Mouse (Mus musculus): Measurements from ENCODE around the gene Prg2. TPM values are rescaled to one million over a fixed set of nuclear protein-coding genes. Genes with fewer than 3 reads are reported as not detected.

The Prg2 gene
- polyA plus RNA-seq (2016; fragmentation: Nextera tagmentation; extraction: Ambion mirVana) = 0.83 and 1.3 TPM in 2 replicates

DNA sequence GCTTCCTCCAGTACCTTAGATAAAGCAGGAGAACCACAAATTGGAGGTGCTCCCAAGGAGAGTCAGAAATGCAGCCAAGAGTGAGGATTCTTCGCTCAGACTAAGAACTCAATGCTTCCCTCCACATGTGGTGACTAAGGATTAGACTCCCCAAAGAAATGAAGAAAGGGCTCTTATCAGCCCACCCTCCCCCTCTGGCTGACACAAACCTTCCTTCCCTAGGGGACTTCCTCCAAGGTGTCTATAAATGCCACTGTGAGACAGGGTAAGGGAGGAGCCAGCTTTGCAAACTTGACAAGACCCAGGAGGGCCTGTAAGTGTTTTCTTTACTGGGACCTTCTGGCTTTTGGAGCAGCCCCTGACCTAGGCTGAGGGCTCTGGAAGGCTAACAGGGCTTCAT is at the start of gene Prg2:
Prg2 (plus strand) TSS at position 274 of the 400 bp plus-strand sequence.
- Histone ChIP-seq H3K4me2 (replicated peaks) (no peak within 1 kb of the TSS), H3K27ac (no peak within 1 kb of the TSS), H3K4me3 (no peak within 1 kb of the TSS), H3K9me3 (no peaks in the 10 kb centered on the region), H3K9ac (no peak within 1 kb of the TSS), H3K4me1 (no peaks in the 10 kb centered on the region), H3K27me3 (replicated peaks) (no peaks in the 10 kb centered on the region), H3K36me3 (no peaks in the 10 kb centered on the region)
- ATAC-seq (ENCODE audit: low FRiP score, low read depth) = no peak
- WGBS = 62% methylated on average over 1 of the region's 1 CpGs

DNA sequence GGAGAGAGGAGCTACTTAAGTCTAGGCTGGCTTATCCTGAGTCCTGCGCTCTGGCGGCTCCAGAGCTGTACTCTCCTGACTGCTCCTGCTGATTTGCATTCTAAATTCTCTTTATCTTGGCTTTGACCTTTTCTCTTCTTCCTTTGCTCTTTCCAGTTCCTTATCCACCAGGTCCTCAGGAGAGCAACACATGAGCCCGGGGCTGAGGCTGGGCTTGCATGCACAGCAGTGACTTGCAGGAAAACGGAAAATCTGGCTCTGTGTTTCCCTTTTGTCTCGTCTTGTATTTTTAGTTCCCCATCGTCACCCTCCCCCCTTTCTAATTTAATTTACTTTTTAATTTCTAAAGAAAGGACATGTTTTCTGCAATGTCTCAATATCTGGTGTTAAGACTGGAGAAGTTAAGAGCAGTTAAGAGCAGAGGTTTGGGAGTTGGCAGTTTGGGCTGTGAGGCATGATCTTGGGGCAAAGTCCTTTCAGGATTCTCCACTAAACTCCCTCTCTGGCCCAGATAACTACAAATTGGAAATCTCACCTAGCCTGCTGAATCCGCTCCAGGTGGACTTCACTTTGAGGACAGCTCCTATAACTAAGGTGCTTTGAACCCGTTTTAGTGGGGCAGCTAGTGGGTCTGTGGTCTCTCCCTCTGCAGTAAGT is 46.1 kb upstream of the Prg2 start:
- H3K9ac ChIP-seq = 0 out of 2 replicates have a peak overlapping the region, but pooled peaks have one; percentile 13
- no peak overlapping the region for H3K4me3 ChIP-seq
- no peaks in the 10 kb centered on the region; the same call in 1 of the 2 replicates for H3K4me1 ChIP-seq
- 87% methylated on average over 8 of the region's 8 CpGs for WGBS
- H3K9me3 ChIP-seq = no peaks in the 10 kb centered on the region
- no peak for ATAC-seq (ENCODE audit: low FRiP score, low read depth)
- no peaks in the 10 kb centered on the region for H3K27me3 ChIP-seq (replicated peaks)
- H3K27ac ChIP-seq = no peak overlapping the region
- no peak overlapping the region for H3K4me2 ChIP-seq (replicated peaks)
- no peaks in the 10 kb centered on the region for H3K36me3 ChIP-seq

DNA sequence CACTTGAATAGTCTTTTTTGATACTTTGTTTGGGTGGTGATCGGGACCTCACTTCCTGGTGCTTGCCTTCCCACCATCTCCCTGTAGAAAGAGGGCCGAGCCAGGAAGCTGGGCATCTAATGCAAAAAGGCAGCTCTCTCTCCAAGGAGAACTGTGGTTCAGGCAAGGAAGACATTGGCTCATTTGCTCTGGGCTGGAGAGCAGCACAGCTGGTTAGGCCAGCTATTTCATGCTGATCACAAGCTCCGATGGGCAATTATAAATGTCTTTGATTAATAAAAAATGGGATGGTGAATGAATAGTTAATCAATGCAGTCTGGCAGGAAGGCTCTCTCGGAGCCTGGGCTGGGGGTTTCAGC is 45.6 kb upstream of the Prg2 start:
- Histone ChIP-seq H3K4me1 (no peaks in the 10 kb centered on the region; the same call in 1 of the 2 replicates), H3K36me3 (no peaks in the 10 kb centered on the region), H3K27ac (no peak overlapping the region), H3K4me2 (replicated peaks) (no peak overlapping the region), H3K27me3 (replicated peaks) (no peaks in the 10 kb centered on the region), H3K4me3 (no peak overlapping the region), H3K9ac (no peak overlapping the region), H3K9me3 (no peaks in the 10 kb centered on the region)
- ATAC-seq (ENCODE audit: low FRiP score, low read depth) = no peak
- WGBS = 65% methylated on average over 4 of the region's 4 CpGs

- H3K27ac ChIP-seq = no peak overlapping the region
- H3K9ac ChIP-seq = no peak overlapping the region
- H3K4me2 ChIP-seq (replicated peaks) = no peak overlapping the region
- 79% methylated on average over 5 of the region's 5 CpGs for WGBS
- H3K4me1 ChIP-seq = no peaks in the 10 kb centered on the region; the same call in 1 of the 2 replicates
- H3K9me3 ChIP-seq = no peaks in the 10 kb centered on the region
- no peaks in the 10 kb centered on the region for H3K36me3 ChIP-seq
- no peak for ATAC-seq (ENCODE audit: low FRiP score, low read depth)
- H3K27me3 ChIP-seq (replicated peaks) = no peaks in the 10 kb centered on the region
- no peak overlapping the region for H3K4me3 ChIP-seq
These were observed 45.2 kb upstream of the Prg2 start for GRCm38 (mm10) chr2:84935065-84935464.

- WGBS = 25% methylated on average over 38 of the region's 38 CpGs
- H3K9me3 ChIP-seq = no peaks in the 10 kb centered on the region
These were observed 43.5 kb upstream of the Prg2 start, which contains the start of gene Slc43a3 for GRCm38 (mm10) chr2:84936474-84937429. Slc43a3 (plus strand) TSS chr2:84936579.

DNA sequence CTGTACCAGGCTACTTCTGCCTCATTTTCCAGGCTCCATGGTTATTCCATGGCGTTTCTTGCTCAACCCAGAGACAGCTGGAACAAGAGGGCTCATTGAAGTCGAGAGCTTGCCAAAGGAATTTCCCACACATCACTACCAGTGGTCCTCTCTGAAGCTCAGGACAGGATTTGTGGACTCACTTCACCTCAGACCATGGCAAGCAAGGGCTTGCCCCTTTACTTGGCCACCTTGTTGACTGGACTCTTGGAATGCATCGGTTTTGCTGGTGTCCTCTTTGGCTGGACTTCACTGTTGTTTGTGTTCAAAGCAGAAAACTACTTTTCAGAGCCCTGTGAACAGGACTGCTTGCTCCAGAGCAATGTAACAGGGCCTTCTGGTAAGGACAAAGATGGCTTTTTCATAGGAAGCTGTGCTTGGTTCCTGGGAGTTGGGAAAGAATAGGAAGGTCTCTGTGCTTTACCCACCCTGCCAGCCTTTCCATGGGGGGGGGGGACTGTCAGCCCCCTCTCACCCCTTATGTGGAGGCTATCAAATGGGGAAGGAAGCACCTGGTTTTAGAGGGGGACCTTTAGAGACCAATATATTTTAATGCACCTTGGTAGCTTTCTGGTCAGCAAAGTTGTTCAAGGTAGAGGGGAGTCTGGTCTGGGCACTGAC is 42.6 kb upstream of the Prg2 start:
- ATAC-seq (ENCODE audit: low FRiP score, low read depth) = no peak
- 80% methylated on average over 3 of the region's 3 CpGs for WGBS
- Histone ChIP-seq H3K27ac (no peak overlapping the region), H3K9ac (no peak overlapping the region), H3K36me3 (no peaks in the 10 kb centered on the region), H3K9me3 (no peaks in the 10 kb centered on the region), H3K27me3 (replicated peaks) (no peaks in the 10 kb centered on the region), H3K4me1 (no peaks in the 10 kb centered on the region; the same call in 1 of the 2 replicates), H3K4me2 (replicated peaks) (peak overlapping the region; percentile 59), H3K4me3 (no peak overlapping the region)

More at GRCm38 (mm10) chr2:84936474-84937429, 43.5 kb upstream of the Prg2 start, which contains the start of gene Slc43a3:
- Histone ChIP-seq H3K4me1 (no peaks in the 10 kb centered on the region; the same call in 1 of the 2 replicates), H3K27ac (no peak within 1 kb of the TSS), H3K4me2 (replicated peaks) (peak within 1 kb of the TSS; percentile 59), H3K36me3 (no peaks in the 10 kb centered on the region), H3K9ac (peak within 1 kb of the TSS; percentile 56; the same call in 1 of the 2 replicates), H3K4me3 (peak within 1 kb of the TSS; percentile 32), H3K27me3 (replicated peaks) (no peaks in the 10 kb centered on the region)
- peak; percentile 79 for ATAC-seq (ENCODE audit: low FRiP score, low read depth)

DNA sequence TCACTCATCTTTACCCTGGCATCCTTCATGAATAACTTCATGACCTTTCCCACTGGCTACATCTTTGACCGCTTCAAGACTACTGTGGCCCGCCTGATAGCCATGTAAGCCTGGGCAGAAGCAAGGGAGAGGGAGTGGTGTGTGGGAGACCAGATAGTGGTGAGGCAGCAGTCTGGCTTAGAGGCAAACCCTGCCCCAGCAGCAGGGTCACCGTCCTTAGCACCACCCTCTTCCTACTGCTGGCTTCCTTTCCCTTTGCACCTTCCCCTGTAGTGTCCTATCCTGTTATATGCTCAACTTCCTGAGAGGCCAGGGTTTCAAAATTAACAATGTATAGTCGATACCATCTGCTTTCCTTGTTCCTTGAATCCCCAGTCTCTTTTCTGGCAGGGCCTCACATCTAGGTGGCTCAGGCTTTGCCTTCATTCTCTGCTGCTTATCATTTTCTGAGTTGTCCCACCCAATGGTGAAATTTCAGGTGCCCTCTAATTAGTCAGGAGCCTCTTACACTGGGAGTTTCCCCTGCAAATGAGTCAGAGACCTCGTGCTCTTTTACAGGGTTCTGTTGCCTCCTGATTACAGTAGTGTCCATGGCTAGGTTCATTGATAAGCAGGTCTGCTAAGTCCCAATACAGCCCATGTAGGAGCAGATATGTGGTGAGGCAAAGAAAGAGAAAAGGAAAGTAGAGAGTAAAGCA is 41.9 kb upstream of the Prg2 start:
- Histone ChIP-seq H3K9ac (no peak overlapping the region), H3K36me3 (no peaks in the 10 kb centered on the region), H3K27ac (no peak overlapping the region), H3K4me1 (no peaks in the 10 kb centered on the region; the same call in 1 of the 2 replicates), H3K27me3 (replicated peaks) (no peaks in the 10 kb centered on the region), H3K4me3 (no peak overlapping the region), H3K9me3 (no peaks in the 10 kb centered on the region), H3K4me2 (replicated peaks) (peak overlapping the region; percentile 59)
- no peak for ATAC-seq (ENCODE audit: low FRiP score, low read depth)
- WGBS = 83% methylated on average over 5 of the region's 5 CpGs

DNA sequence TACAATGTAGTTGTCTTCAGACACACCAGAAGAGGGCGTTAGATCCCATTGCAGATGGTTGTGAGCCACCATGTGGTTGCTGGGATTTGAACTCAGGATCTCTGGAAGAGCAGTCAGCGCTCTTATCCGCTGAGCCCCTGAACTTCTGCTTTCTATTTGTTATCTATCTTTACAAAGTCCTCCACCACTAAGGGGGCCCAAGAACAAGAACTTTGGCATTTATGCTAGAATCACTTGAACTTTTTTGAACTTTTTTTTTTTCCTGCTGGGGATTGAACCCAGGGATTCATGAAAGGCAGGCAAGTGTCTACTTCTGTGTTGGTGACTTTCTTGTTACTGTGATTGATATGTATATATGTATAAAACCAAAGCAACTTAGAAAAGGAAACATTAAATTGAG is 41.0 kb upstream of the Prg2 start:
- Histone ChIP-seq H3K27me3 (replicated peaks) (no peaks in the 10 kb centered on the region), H3K9ac (no peak overlapping the region), H3K27ac (no peak overlapping the region), H3K9me3 (no peaks in the 10 kb centered on the region), H3K4me1 (no peaks in the 10 kb centered on the region; the same call in 1 of the 2 replicates), H3K36me3 (no peaks in the 10 kb centered on the region), H3K4me3 (no peak overlapping the region), H3K4me2 (replicated peaks) (no peak overlapping the region)
- ATAC-seq (ENCODE audit: low FRiP score, low read depth) = no peak
- WGBS = 90% methylated on average over 3 of the region's 3 CpGs

DNA sequence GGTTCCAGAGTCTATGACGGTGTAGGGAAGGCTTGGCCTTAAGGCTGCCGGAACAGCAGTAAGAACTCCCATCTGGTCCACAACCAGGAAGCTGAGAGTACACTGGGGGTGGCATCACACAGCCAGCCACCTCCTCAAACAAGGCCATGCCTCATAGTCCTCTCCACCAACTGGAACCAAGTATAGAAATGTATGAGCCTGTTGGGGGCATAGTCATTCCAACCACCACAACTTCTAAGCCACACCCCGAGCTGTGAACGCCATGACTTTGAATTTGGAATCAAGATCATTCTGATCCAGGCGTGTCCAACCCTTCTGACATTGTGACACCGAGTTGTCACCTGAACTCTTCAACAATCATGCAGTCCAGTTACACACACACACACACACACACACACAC is 40.5 kb upstream of the Prg2 start:
- Histone ChIP-seq H3K4me3 (no peak overlapping the region), H3K9me3 (no peaks in the 10 kb centered on the region), H3K27ac (no peak overlapping the region), H3K36me3 (no peaks in the 10 kb centered on the region), H3K4me2 (replicated peaks) (no peak overlapping the region), H3K27me3 (replicated peaks) (no peaks in the 10 kb centered on the region), H3K4me1 (no peaks in the 10 kb centered on the region; the same call in 1 of the 2 replicates), H3K9ac (no peak overlapping the region)
- no peak for ATAC-seq (ENCODE audit: low FRiP score, low read depth)
- WGBS = 97% methylated on average over 6 of the region's 6 CpGs

DNA sequence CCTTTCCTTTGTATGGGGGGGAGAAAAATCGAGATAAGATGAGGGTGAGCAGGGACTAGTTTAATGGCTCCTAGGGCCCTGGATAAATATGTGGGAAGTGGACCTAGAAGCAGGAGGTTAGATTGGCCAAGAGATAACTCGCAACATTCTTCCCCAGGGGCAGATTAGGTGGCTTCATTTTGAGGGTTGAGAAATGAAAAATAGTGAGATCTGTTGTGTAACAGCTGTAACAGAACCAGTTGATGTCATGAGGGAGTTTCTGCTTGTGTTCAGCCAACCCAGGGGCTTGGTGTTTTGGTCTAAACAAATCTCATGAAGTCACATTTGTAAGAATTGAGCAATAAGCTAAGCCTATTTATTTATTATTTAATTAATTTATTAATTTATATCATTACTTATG is 38.9 kb upstream of the Prg2 start:
- no peak overlapping the region for H3K4me3 ChIP-seq
- 88% methylated on average over 2 of the region's 2 CpGs for WGBS
- H3K4me1 ChIP-seq = no peaks in the 10 kb centered on the region; the same call in 1 of the 2 replicates
- H3K9me3 ChIP-seq = no peaks in the 10 kb centered on the region
- no peaks in the 10 kb centered on the region for H3K36me3 ChIP-seq
- ATAC-seq (ENCODE audit: low FRiP score, low read depth) = no peak
- no peak overlapping the region for H3K27ac ChIP-seq
- no peak overlapping the region for H3K4me2 ChIP-seq (replicated peaks)
- no peaks in the 10 kb centered on the region for H3K27me3 ChIP-seq (replicated peaks)
- no peak overlapping the region for H3K9ac ChIP-seq

- no peak overlapping the region for H3K9ac ChIP-seq
- 97% methylated on average over 4 of the region's 4 CpGs for WGBS
- H3K9me3 ChIP-seq = no peaks in the 10 kb centered on the region
- H3K27me3 ChIP-seq (replicated peaks) = no peaks in the 10 kb centered on the region
- no peaks in the 10 kb centered on the region for H3K36me3 ChIP-seq
- H3K4me3 ChIP-seq = no peak overlapping the region
- no peak overlapping the region for H3K4me2 ChIP-seq (replicated peaks)
- no peak for ATAC-seq (ENCODE audit: low FRiP score, low read depth)
- H3K4me1 ChIP-seq = no peaks in the 10 kb centered on the region; the same call in 1 of the 2 replicates
- H3K27ac ChIP-seq = no peak overlapping the region
These were observed 38.5 kb upstream of the Prg2 start for GRCm38 (mm10) chr2:84941795-84942194.

Measured in neural tube, embryonic 12.5 days (tissue).